Mouse (Mus musculus) testis, adult 10 weeks (tissue): ENCODE measurements around the gene Gm8890. TPM values are rescaled to one million over a fixed set of nuclear protein-coding genes. Genes with fewer than 3 reads are reported as not detected.

ENCODE experiments used
- polyA plus RNA-seq: library from polyadenylated mRNA; stranded (reverse); fragments of 350-450 nt; fragmentation: Illumina TruSeq; extraction: RNeasy Lipid Tissue Mini Kit (QIAGEN cat#74804); gene quantifications from one replicate; pipeline ENCODE4 v1.2.3, GENCODE M21; 2014; ENCODE audit warnings: low read depth, low replicate concordance

Gene Gm8890
- 57.4 TPM for polyA plus RNA-seq

GRCm38 (mm10) chr5:11255733-11256132 is at the start of gene Gm8890:
Gene Gm8890, plus strand, starts transcription at chr5:11256033.

Other genes starting within 250 kb of the Gm8890 start
- 32.1 TPM for gene Gm8879, start 128.4 kb upstream of the Gm8890 start, polyA plus RNA-seq
- 17.2 TPM for gene Gm5861, start 73.0 kb upstream of the Gm8890 start, polyA plus RNA-seq
- 80.5 TPM for gene Speer1, start 85.5 kb downstream of the Gm8890 start, polyA plus RNA-seq
- gene Gm8897, start 160.4 kb downstream of the Gm8890 start, polyA plus RNA-seq = 47.0 TPM
- gene Gm8906, start 246.7 kb downstream of the Gm8890 start, polyA plus RNA-seq = 66.3 TPM